Mouse (Mus musculus): Measurements from ENCODE around the gene Cops9.

DNA sequence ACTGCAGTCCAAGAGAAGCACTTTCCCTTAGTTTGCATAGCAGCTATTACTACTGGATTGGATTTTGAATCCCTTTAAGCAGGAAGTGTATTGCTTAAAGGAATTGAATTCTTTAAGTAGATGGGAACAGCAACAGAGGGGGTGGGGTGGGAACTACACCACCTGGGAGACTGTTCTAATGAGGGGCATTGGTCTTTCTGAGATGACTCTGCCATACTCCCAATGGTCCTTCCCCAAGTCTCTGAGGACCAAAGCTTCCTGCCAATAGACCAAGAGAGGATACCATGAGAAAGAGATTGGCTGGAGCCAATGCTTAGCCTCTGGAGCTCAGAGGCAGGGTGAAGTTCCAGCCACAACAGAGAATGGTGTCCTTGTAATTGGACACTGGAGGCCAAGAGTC lies 47.7 kb downstream of the Cops9 start, which contains the start of gene Olfr1411:
- no peak for TF ChIP-seq CTCF (IDR thresholded peaks at IDR 0.05; ENCODE audit: low read depth, low read length)
- TF ChIP-seq POLR2A (IDR thresholded peaks at IDR 0.05; ENCODE audit: extremely low read depth, insufficient read depth, low read length): no peak

All from liver, adult 2 months (tissue).